In genomic region chr8:124520249-124521080, GRCm38 (mm10) we compare ENCODE assay signal across 8 mouse cellular contexts. TPM values are rescaled to one million over a fixed set of nuclear protein-coding genes. Genes with fewer than 3 reads are reported as not detected.
DNase-seq lines count a peak whose midpoint lies in the region; ATAC-seq and TF ChIP-seq lines count a peak whose summit lies in the region.

TSS of gene Cog2 (plus strand) at chr8:124520767.

- H3K9ac ChIP-seq in hindbrain, postnatal 0 days (replicated peaks; ENCODE audit: low read length) = peak within 1 kb of the TSS; percentile 82

- no peaks in the 10 kb centered on the region for H3K27me3 ChIP-seq in hindbrain, postnatal 0 days (ENCODE audit: insufficient read depth, low read length)

- peak within 1 kb of the TSS; percentile 88 for H3K27ac ChIP-seq in gastrocnemius, adult 2 months
- no peak within 1 kb of the TSS for H3K27ac ChIP-seq in hindbrain, postnatal 0 days
- peak within 1 kb of the TSS; percentile 85 for H3K27ac ChIP-seq in left cerebral cortex, adult 2 months

- 12% methylated on average over 43 of the region's 50 CpGs for WGBS in hindbrain, postnatal 0 days

- H3K4me2 ChIP-seq in hindbrain, postnatal 0 days (ENCODE audit: low read depth, low read length) = peak within 1 kb of the TSS; percentile 90

- ATAC-seq in common myeloid progenitor, adult 5-6 weeks (replicated peaks; ENCODE audit: low read depth, poor library complexity, severe bottlenecking) = peak; percentile 100
- ATAC-seq in hindbrain, postnatal 0 days = peak; percentile 99
- peak; percentile 99 for ATAC-seq in megakaryocyte, adult 5-6 weeks (ENCODE audit: poor library complexity, severe bottlenecking)

- DNase-seq in ZHBTc4 (ENCODE audit: low read depth, low spot score) = peak; percentile 98
- peak; percentile 94 for DNase-seq in gastrocnemius, adult 2 months
- DNase-seq in hindbrain, postnatal 0 days (ENCODE audit: low spot score) = peak; percentile 98
- DNase-seq in left cerebral cortex, adult 2 months (ENCODE audit: extremely low spot score in 1 of 2, low spot score in 2 of 2) = peak; percentile 90 to 91
- peak; percentile 92 for DNase-seq in right cerebral cortex, adult 2 months (ENCODE audit: low spot score in 2 of 2)
- DNase-seq in urinary bladder, postnatal 14 days (ENCODE audit: low spot score) = peak; percentile 90

- H3K4me1 ChIP-seq in hindbrain, postnatal 0 days (ENCODE audit: insufficient read depth, low read length) = peaks cover 9% of the 10 kb centered on the region

- peak; percentile 89 for TF ChIP-seq CTCF in gastrocnemius, adult 2 months (IDR thresholded peaks at IDR 0.05)
- TF ChIP-seq CTCF in hindbrain, postnatal 0 days (IDR thresholded peaks at IDR 0.05; ENCODE audit: low read depth) = peak; percentile 93
- TF ChIP-seq CTCF in left cerebral cortex, adult 2 months (IDR thresholded peaks at IDR 0.05) = peak; percentile 95

- peak within 1 kb of the TSS; percentile 98 for H3K4me3 ChIP-seq in gastrocnemius, adult 2 months
- H3K4me3 ChIP-seq in hindbrain, postnatal 0 days (ENCODE audit: low read length) = peak within 1 kb of the TSS; percentile 74
- peak within 1 kb of the TSS; percentile 96 for H3K4me3 ChIP-seq in left cerebral cortex, adult 2 months

- intact Hi-C loops in gastrocnemius, adult 2 months (cut with DNase I) = loop anchor here (5.0 kb wide), 1 partner anchor 52 kb away; no protein-coding TSS in a partner anchor
- intact Hi-C loops in left cerebral cortex, adult 2 months (cut with DNase I) = loop anchor here (2.0 kb wide), 1 partner anchor 86 kb away; no protein-coding TSS in a partner anchor

- 0 out of 2 replicates have a peak, but pooled peaks cover under 1% of the 10 kb centered on the region for H3K36me3 ChIP-seq in hindbrain, postnatal 0 days (ENCODE audit: insufficient read depth, low read length)

- H3K9me3 ChIP-seq in hindbrain, postnatal 0 days (ENCODE audit: low read length) = no peaks in the 10 kb centered on the region

RNA-seq across cellular contexts. Expression of gene Cog2, which starts in this region (rescaled TPM):
- total RNA-seq in common myeloid progenitor, adult 5-6 weeks (2017) = 14.6 and 24.1 TPM in 2 replicates
- total RNA-seq in gastrocnemius, adult 2 months (2021) = 10 to 100 TPM; 17.1 to 17.7 TPM
- 29.4 and 30.0 TPM in 2 replicates for total RNA-seq in hindbrain, postnatal 0 days (2014; rRNA removed)
- 17.3 and 21.4 TPM in 2 replicates for polyA plus RNA-seq in hindbrain, postnatal 0 days (2015; fragmentation: Nextera tagmentation; extraction: Ambion mirVana)
- total RNA-seq in left cerebral cortex, adult 2 months (2021) = 10 to 100 TPM; 35.1 to 46.5 TPM
- total RNA-seq in megakaryocyte, adult 5-6 weeks (2015) = 11.0 and 14.4 TPM in 2 replicates
- 16.7 and 21.7 TPM in 2 replicates for total RNA-seq in megakaryocyte, adult 5-6 weeks (2017)
